Mouse (Mus musculus) liver, embryonic 14.5 days (tissue): ENCODE measurements at regions not wholly inside any gene's neighbourhood (a gene's known extent, or its start where the extent isn't known, plus 50 kb on each side); places are given as distances from the start of the nearest gene placed in this dataset.

Experiments used
- CTCF ChIP-seq: IDR thresholded peaks from 2 replicates; pipeline ENCODE4 v1.5.1; 2016; ENCODE audit warnings: antibody characterized with exemption, low read depth, control low read depth
- EP300 ChIP-seq: IDR thresholded peaks from 2 replicates; pipeline ENCODE4 v1.6.1; 2016; ENCODE audit warnings: antibody characterized with exemption, low read depth

GRCm38 (mm10) chr14:25141933-25142332, 317.1 kb upstream of the Zmiz1 start:
- TF ChIP-seq CTCF (no peak), EP300 (no peak)
